Mouse (Mus musculus): ENCODE data around the gene Grik3.

Gene Grik3

GRCm38 (mm10) chr4:125728091-125728863 is 237.8 kb downstream of the Grik3 start:
- DNase-seq = no peak

GRCm38 (mm10) chr4:125729305-125730220 is 239.1 kb downstream of the Grik3 start:
- DNase-seq = no peak

- no peak for DNase-seq
Measured at GRCm38 (mm10) chr4:125730751-125731150, 240.3 kb downstream of the Grik3 start.

- no peak for DNase-seq
Measured at GRCm38 (mm10) chr4:125736783-125737182, 246.3 kb downstream of the Grik3 start.

- DNase-seq = peak; percentile 48
Measured at GRCm38 (mm10) chr4:125738825-125739224, 248.3 kb downstream of the Grik3 start.

GRCm38 (mm10) chr4:125742162-125742571 is 251.7 kb downstream of the Grik3 start:
- peak; percentile 73 to 78 for DNase-seq

- peak; percentile 62 to 66 for DNase-seq
Measured at GRCm38 (mm10) chr4:125745902-125746301, 255.4 kb downstream of the Grik3 start.

- DNase-seq = no peak
Measured at GRCm38 (mm10) chr4:125756393-125756792, 265.9 kb downstream of the Grik3 start.

GRCm38 (mm10) chr4:125760326-125760725 is 269.8 kb downstream of the Grik3 start:
- DNase-seq = no peak

GRCm38 (mm10) chr4:125763056-125763455 is 272.6 kb downstream of the Grik3 start:
- DNase-seq = no peak
